Mouse (Mus musculus): ENCODE measurements at regions not wholly inside any gene's neighbourhood (a gene's known extent, or its start where the extent isn't known, plus 50 kb on each side); places are given as distances from the start of the nearest gene placed in this dataset.

DNA sequence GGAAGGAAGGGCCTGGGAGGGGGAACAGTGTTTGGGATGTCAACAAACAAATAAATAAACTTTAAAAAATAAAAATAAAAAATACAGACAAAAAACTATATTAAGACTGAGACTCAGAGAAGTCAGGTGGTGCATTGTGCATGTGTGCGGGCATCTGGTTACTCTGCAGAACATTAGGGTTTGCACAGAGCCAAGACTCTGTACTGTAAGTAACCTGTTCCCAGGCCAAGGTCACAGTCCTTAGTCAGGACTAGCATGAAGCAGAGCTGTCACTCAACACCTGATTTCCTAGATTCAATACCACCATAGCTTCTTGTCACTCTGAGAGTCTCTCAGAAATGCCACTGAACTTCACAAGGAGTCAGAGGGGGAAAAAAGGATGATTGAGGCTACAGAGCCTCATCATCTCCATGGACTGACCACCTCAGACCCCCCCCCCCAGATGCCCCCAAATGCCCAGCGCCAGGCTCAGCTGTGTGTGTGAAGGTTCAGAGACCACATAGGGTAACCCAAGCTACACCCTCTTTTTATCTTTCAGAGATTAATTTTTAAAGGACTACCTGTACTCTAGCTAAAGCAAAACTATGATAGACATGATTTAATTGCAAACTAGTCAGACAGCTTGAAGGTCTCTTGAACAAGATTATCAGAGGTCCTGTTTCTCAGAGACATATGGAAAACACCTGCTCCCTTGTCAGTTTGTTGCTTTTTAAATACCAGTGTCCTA is 106.2 kb upstream of the Nfe2l3 start:
- no peak overlapping the region for H3K27ac ChIP-seq (ENCODE audit: insufficient read depth, low read depth, low read length)
- H3K4me3 ChIP-seq (ENCODE audit: low read depth, low read length) = no peak overlapping the region
- no peaks in the 10 kb centered on the region for H3K36me3 ChIP-seq (ENCODE audit: control insufficient read depth, insufficient read depth, low read length)
- no peak for TF ChIP-seq POLR2A (IDR thresholded peaks at IDR 0.05; ENCODE audit: low read depth, low read length)
- no peak for TF ChIP-seq CTCF (IDR thresholded peaks at IDR 0.05; ENCODE audit: extremely low read depth, insufficient read length, insufficient replicate concordance, low read depth, low read length)
- 43% methylated on average over 2 of the region's 2 CpGs for WGBS
- H3K4me1 ChIP-seq (ENCODE audit: control insufficient read depth, insufficient read depth, insufficient read length, low read length) = peaks cover 4% of the 10 kb centered on the region; the same call in 1 of the 2 replicates
- H3K27me3 ChIP-seq (ENCODE audit: control insufficient read depth, insufficient read depth, low read length) = no peaks in the 10 kb centered on the region

- Histone ChIP-seq H3K4me3 (ENCODE audit: low read depth, low read length) (no peak overlapping the region), H3K27ac (ENCODE audit: insufficient read depth, low read depth, low read length) (no peak overlapping the region), H3K36me3 (ENCODE audit: control insufficient read depth, insufficient read depth, low read length) (no peaks in the 10 kb centered on the region), H3K27me3 (ENCODE audit: control insufficient read depth, insufficient read depth, low read length) (no peaks in the 10 kb centered on the region), H3K4me1 (ENCODE audit: control insufficient read depth, insufficient read depth, insufficient read length, low read length) (peaks cover 3% of the 10 kb centered on the region; the same call in 1 of the 2 replicates)
- TF ChIP-seq POLR2A (IDR thresholded peaks at IDR 0.05; ENCODE audit: low read depth, low read length) (no peak), CTCF (IDR thresholded peaks at IDR 0.05; ENCODE audit: extremely low read depth, insufficient read length, insufficient replicate concordance, low read depth, low read length) (no peak)
- WGBS = 79% methylated on average over 13 of the region's 13 CpGs
These were observed 103.1 kb upstream of the Nfe2l3 start for GRCm38 (mm10) chr6:51329070-51329995.

DNA sequence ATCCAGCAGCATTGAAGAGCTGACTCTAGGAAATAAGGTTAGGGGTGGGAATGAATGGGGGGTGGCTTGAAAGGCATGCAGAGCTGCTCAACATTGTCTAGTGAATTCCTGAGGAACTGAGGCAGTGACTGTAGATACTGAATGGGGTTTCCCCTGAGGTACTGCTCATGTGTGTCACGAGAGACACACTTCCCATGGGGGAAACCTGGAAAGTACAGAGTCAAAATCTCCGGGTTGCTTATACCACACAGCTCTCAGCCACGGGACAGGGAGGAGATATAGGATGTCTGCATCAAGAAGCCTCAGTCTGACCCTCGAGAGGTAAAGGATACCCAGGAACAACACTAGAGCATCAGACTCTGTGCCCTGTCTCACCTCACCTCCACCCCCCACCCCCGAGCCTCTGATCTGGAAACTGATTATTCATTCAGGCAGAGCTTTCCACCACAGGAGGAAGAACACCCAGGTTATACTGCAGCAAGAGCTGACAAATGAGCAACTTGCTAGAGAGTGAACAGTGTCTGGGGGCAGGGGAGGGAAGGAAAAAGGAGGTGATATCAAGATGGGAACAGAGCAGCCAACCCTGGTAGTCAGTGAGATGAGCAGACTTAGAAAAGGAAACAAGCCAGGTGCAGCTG is 102.3 kb upstream of the Nfe2l3 start:
- WGBS = 63% methylated on average over 5 of the region's 5 CpGs
- Histone ChIP-seq H3K27ac (ENCODE audit: insufficient read depth, low read depth, low read length) (no peak overlapping the region), H3K4me3 (ENCODE audit: low read depth, low read length) (no peak overlapping the region), H3K4me1 (ENCODE audit: control insufficient read depth, insufficient read depth, insufficient read length, low read length) (peaks cover 3% of the 10 kb centered on the region; the same call in 1 of the 2 replicates), H3K27me3 (ENCODE audit: control insufficient read depth, insufficient read depth, low read length) (no peaks in the 10 kb centered on the region), H3K36me3 (ENCODE audit: control insufficient read depth, insufficient read depth, low read length) (no peaks in the 10 kb centered on the region)
- TF ChIP-seq CTCF (IDR thresholded peaks at IDR 0.05; ENCODE audit: extremely low read depth, insufficient read length, insufficient replicate concordance, low read depth, low read length) (no peak), POLR2A (IDR thresholded peaks at IDR 0.05; ENCODE audit: low read depth, low read length) (no peak)

GRCm38 (mm10) chr6:51332841-51333240 is 99.6 kb upstream of the Nfe2l3 start:
- Histone ChIP-seq H3K4me1 (ENCODE audit: control insufficient read depth, insufficient read depth, insufficient read length, low read length) (no peaks in the 10 kb centered on the region; the same call in 1 of the 2 replicates), H3K27ac (ENCODE audit: insufficient read depth, low read depth, low read length) (no peak overlapping the region), H3K4me3 (ENCODE audit: low read depth, low read length) (no peak overlapping the region), H3K27me3 (ENCODE audit: control insufficient read depth, insufficient read depth, low read length) (no peaks in the 10 kb centered on the region), H3K36me3 (ENCODE audit: control insufficient read depth, insufficient read depth, low read length) (no peaks in the 10 kb centered on the region)
- TF ChIP-seq CTCF (IDR thresholded peaks at IDR 0.05; ENCODE audit: extremely low read depth, insufficient read length, insufficient replicate concordance, low read depth, low read length) (no peak), POLR2A (IDR thresholded peaks at IDR 0.05; ENCODE audit: low read depth, low read length) (no peak)
- WGBS = 72% methylated on average over 11 of the region's 11 CpGs

GRCm38 (mm10) chr6:51333722-51334360 is 98.6 kb upstream of the Nfe2l3 start:
- H3K36me3 ChIP-seq (ENCODE audit: control insufficient read depth, insufficient read depth, low read length) = no peaks in the 10 kb centered on the region
- 71% methylated on average over 7 of the region's 7 CpGs for WGBS
- TF ChIP-seq CTCF (IDR thresholded peaks at IDR 0.05; ENCODE audit: extremely low read depth, insufficient read length, insufficient replicate concordance, low read depth, low read length) = no peak
- no peak for TF ChIP-seq POLR2A (IDR thresholded peaks at IDR 0.05; ENCODE audit: low read depth, low read length)
- no peaks in the 10 kb centered on the region for H3K4me1 ChIP-seq (ENCODE audit: control insufficient read depth, insufficient read depth, insufficient read length, low read length)
- H3K27me3 ChIP-seq (ENCODE audit: control insufficient read depth, insufficient read depth, low read length) = no peaks in the 10 kb centered on the region
- H3K27ac ChIP-seq (ENCODE audit: insufficient read depth, low read depth, low read length) = no peak overlapping the region
- H3K4me3 ChIP-seq (ENCODE audit: low read depth, low read length) = no peak overlapping the region

- WGBS = 91% methylated on average over 5 of the region's 5 CpGs
These were observed 97.2 kb upstream of the Nfe2l3 start for GRCm38 (mm10) chr6:51335314-51335713.

More at GRCm38 (mm10) chr6:51335314-51335713, 97.2 kb upstream of the Nfe2l3 start:
- Histone ChIP-seq H3K27me3 (ENCODE audit: control insufficient read depth, insufficient read depth, low read length) (no peaks in the 10 kb centered on the region), H3K36me3 (ENCODE audit: control insufficient read depth, insufficient read depth, low read length) (no peaks in the 10 kb centered on the region), H3K27ac (ENCODE audit: insufficient read depth, low read depth, low read length) (no peak overlapping the region), H3K4me1 (ENCODE audit: control insufficient read depth, insufficient read depth, insufficient read length, low read length) (no peaks in the 10 kb centered on the region), H3K4me3 (ENCODE audit: low read depth, low read length) (no peak overlapping the region)
- no peak for TF ChIP-seq POLR2A (IDR thresholded peaks at IDR 0.05; ENCODE audit: low read depth, low read length)
- no peak for TF ChIP-seq CTCF (IDR thresholded peaks at IDR 0.05; ENCODE audit: extremely low read depth, insufficient read length, insufficient replicate concordance, low read depth, low read length)

Data from small intestine, adult 2 months (tissue).